Mouse (Mus musculus) gastrocnemius, postnatal 36 days (tissue): Measurements from ENCODE around the gene Slc8a1. TPM values are rescaled to one million over a fixed set of nuclear protein-coding genes. Genes with fewer than 3 reads are reported as not detected.

Source experiments
- DNase-seq, 2 experiments: peaks; one replicate each; pipeline ENCODE4 v3.0.0; 2022
- intact Hi-C: fragments of 180-260 bp; cut with DNase I; formaldehyde crosslinking; loops from one replicate; pipeline ENCODE4 v1.15.1; 2025
- total RNA-seq, 2 experiments: library from RNA; stranded (reverse); gene quantifications; 2 replicates each; pipeline ENCODE4 v1.2.3; 2021

Gene Slc8a1
- total RNA-seq, 2 experiments from 2014 or later: 17.0 to 19.3 TPM

DNA sequence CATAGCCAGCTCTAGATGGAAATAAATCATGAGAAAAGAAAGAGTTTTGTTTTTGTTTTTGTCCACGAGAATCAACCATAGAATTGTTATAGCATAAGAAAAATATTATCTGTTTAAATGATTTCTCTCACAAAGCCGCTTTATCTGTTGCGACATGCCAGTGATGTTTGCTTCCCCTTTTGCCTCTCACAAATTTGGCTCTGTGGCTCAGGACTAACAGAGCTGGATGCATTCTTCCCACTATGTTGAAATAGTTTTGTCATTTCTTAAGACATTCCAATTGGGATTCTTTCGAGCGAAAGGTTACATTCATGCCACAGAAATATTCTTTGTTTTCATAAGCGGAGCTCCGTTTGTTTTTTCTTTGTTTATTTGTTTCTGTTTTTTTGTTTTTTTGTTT, 359.7 kb downstream of the Slc8a1 start:
- no peak for DNase-seq
- intact Hi-C loops: no loop called here

DNA sequence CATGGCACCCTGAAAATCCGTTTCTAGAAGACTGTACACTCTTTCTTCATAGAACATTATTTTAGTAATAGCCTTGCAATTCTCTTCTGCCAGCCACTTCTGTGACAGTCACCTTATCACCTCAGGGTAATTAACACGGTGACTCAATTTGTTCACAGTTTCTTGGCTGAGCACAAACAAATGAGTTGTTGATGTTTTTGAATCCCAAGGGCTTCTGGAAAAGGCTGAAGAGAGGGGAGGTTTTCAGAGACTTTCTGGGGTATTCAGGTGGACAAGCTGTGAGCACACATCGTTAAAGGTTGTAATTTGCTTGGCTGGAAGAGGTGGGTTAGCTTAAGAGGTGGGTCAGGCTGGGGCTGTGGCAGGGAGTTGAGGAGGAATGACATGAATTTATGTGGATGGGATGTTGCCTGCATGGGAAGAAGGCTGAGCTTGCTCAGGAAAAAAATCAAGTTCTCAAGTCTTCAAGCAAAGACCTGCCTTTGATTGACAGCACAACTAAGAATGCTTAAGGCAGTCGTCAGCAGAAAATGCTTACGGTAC, 360.3 kb downstream of the Slc8a1 start:
- DNase-seq: no peak
- intact Hi-C loops: no loop called here

DNA sequence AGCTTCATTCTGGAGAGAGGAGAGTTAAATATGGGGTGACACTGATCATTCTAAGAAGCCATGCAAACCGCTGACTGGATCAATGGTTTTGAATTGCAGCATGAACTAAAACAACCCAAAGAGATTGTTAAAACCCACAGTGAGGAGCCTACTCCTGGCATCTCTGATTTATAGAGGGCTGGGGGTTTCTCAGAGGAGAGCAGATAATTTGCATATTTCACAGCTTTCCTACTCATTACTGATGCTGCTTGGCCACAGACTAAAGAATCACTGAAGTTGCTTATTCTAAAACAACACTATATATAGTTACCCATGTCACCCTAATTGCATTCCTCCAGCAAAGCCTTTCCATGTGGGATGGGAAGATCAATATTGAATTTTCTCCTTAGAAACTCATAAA, 361.0 kb downstream of the Slc8a1 start:
- no peak for DNase-seq
- intact Hi-C loops: no loop called here

GRCm38 (mm10) chr17:81375901-81376300, 362.3 kb downstream of the Slc8a1 start:
- no peak for DNase-seq
- intact Hi-C loops: no loop called here

DNA sequence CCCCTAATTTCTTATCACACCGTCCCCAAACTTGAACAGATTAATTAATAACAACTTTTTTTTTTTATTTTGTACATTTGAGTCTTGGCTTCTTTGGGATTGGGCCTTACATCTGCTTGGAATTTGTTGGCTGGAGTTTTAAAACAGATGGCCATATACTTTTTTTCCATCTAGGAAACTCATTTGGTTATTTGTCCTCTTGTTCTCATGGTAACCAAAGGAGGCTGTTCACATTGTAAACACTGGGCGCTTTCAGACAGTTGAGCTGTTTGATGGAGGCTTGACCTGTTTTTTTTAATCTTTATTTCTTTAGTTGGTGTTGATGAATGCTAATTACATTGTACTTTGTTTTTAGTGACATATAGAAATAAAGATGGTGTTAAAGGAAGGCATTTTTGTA, 369.1 kb downstream of the Slc8a1 start:
- intact Hi-C loops: no loop called here

DNA sequence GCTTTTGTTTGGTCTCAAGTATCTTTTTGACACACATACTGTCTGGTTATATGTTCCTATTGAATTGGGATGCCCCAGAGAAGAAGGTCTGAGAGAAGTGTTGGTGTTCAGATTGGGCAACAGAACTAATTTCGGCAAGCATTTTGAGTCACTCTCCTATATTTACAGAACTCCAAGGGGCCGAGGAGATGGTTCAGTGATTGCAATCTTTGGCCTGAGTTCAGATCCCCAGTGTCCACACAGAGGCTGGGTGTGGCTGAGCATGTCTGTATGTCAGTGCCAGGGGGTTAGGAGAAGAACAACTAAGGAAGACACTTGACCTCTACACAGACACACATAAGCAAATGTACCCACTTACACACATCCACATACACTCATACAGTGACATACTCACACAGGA, 369.7 kb downstream of the Slc8a1 start:
- intact Hi-C loops: no loop called here
- no peak for DNase-seq

More for the DNA sequence above, 369.1 kb downstream of the Slc8a1 start:
- DNase-seq: no peak

DNA sequence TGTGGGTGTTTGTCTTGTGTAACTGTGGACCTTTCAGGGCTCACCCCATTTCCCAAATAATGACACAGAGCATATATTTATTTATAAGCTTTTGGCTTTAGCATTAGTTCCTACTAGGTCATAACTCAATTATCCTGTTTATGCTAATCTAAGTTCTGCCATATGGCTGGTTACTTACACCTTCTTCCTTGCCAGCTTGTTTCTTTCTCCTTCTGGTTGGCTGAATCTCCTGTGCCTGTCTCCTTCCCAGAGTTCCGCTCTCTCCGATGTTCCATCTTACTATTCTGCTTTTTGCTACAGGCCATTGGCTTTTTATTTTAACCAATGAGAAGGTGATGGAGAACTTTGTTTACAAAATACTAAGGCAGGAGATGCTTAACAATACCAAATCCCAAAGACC, 374.8 kb downstream of the Slc8a1 start:
- intact Hi-C loops: no loop called here
- DNase-seq: no peak

GRCm38 (mm10) chr17:81360571-81360970, 377.6 kb downstream of the Slc8a1 start:
- intact Hi-C loops: no loop called here
- DNase-seq: no peak

DNA sequence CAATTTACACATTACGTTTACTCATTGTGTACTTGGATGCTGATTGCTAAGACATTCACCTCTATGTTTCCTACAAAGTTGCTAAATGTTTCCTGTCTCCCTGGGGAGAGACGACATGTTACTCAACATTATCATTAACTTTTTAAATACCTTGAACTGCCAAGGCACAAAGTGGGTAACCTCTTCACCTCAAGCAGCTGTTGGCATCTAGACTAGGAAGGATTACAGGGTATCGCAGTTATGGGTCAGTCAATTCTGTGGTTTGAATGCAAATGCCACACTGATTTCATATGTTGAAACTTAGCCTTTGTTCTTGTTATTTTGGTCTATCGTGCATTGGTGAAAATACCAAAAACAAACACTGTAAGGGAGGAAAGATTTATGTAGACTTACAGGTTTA, 378.1 kb downstream of the Slc8a1 start:
- no peak for DNase-seq
- intact Hi-C loops: no loop called here

DNA sequence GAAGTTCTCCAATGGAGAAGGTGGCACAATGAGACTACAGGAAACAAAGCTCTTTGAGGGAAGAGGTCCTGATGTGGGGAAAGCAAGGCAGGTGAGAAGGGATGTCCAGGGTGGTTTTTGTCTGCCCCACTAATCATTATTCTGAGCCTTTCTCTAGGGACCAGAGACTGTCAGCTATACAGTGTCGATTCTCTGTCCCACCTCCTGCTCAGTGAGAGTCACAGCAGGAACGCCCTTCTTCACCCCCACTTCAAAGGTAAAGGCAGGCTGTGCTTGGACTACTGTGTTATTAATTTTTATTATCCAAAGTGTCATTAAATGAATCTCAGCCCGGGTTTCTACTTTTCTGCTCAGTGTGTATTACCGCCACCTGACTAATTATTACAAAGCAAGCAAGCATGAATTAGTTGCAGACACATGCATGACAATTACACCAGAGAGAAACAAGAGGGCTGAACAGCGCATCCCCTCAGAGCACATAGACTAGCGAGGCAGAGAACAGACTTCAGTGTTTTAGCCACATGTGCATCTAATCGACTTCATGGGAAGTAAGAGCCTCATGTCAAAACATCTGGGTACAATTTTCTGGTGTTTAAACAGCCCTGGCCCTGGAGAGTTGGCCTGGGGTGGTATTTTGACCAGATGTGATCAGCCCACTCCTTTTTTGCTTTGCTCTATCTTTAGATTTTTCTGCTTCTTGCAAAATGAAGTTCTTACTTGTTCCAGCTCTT, 402.0 kb downstream of the Slc8a1 start:
- intact Hi-C loops: no loop called here
- no peak for DNase-seq

- DNase-seq: no peak
- intact Hi-C loops: no loop called here
These were observed 402.7 kb downstream of the Slc8a1 start for GRCm38 (mm10) chr17:81335526-81335925.
